Mouse (Mus musculus) midbrain, postnatal 0 days (tissue): ENCODE measurements around the gene Rapgef3. TPM values are rescaled to one million over a fixed set of nuclear protein-coding genes. Genes with fewer than 3 reads are reported as not detected.

Experiments used
- ATAC-seq: fragments of 200-750 bp; cut with Nextera tagmentation; 2 replicates; pipeline ENCODE4 v1.8.0; 2017; ENCODE audit warnings: moderate number of reproducible peaks, mild to moderate bottlenecking, moderate TSS enrichment, moderate library complexity; ENCODE audit not compliant: low FRiP score
- DNase-seq: peaks from one replicate; pipeline ENCODE4 v3.0.0-alpha.2; 2015; ENCODE audit warnings: low spot score
- H3K27ac ChIP-seq: fragments of 300-500 bp; sonication (generic); 2 replicates; pipeline ENCODE4 v1.5.1; 2014; ENCODE audit warnings: low read depth, mild to moderate bottlenecking, low read length, mixed read lengths
- H3K27me3 ChIP-seq: fragments of 300-500 bp; sonication (generic); 2 replicates; pipeline ENCODE4 v1.6.1; 2014; ENCODE audit warnings: low read length, control low read depth, mixed read lengths; ENCODE audit not compliant: insufficient read depth
- H3K36me3 ChIP-seq: fragments of 300-500 bp; sonication (generic); 2 replicates; pipeline ENCODE4 v1.6.1; 2014; ENCODE audit warnings: low read length, control low read depth, mixed read lengths; ENCODE audit not compliant: insufficient read depth
- H3K4me1 ChIP-seq: fragments of 300-500 bp; sonication (generic); 2 replicates; pipeline ENCODE4 v1.6.1; 2014; ENCODE audit warnings: mild to moderate bottlenecking, control low read depth, antibody characterized with exemption, low read length, mixed read lengths; ENCODE audit not compliant: insufficient read depth
- H3K4me2 ChIP-seq: fragments of 300-500 bp; sonication (generic); 2 replicates; pipeline ENCODE4 v1.6.1; 2014; ENCODE audit warnings: low read depth, mild to moderate bottlenecking, low read length, mixed read lengths; ENCODE audit not compliant: poor library complexity, severe bottlenecking
- H3K4me3 ChIP-seq: fragments of 300-500 bp; sonication (generic); 2 replicates; pipeline ENCODE4 v1.5.1; 2014; ENCODE audit warnings: low read depth, mild to moderate bottlenecking, low read length, moderate library complexity
- H3K9ac ChIP-seq: fragments of 300-500 bp; sonication (generic); replicated peaks from 2 replicates; pipeline ENCODE4 v1.6.1; 2014; ENCODE audit warnings: mild to moderate bottlenecking, low read length, moderate library complexity, mixed read lengths; ENCODE audit not compliant: poor library complexity, severe bottlenecking
- H3K9me3 ChIP-seq: fragments of 300-500 bp; sonication (generic); 2 replicates; pipeline ENCODE4 v1.6.1; 2016; ENCODE audit warnings: low read length, control low read depth
- CTCF ChIP-seq: IDR thresholded peaks from 2 replicates; pipeline ENCODE4 v1.5.1; 2016; ENCODE audit warnings: antibody characterized with exemption, mild to moderate bottlenecking
- WGBS: fragments of 180-500 bp; shearing (Covaris S2); extraction: QIAGEN DNeasy Blood & Tissue Kit; methylation state at CpG from one replicate; pipeline ENCODE4 v1.1.7; 2014; 5-methylcytosine and 5-hydroxymethylcytosine counted together
- polyA plus RNA-seq: library from polyadenylated mRNA; unstranded; fragments of >200 nt; fragmentation: Nextera tagmentation; extraction: Ambion mirVana; gene quantifications from 2 replicates; pipeline ENCODE4 v1.2.1, GENCODE M21; 2015
- total RNA-seq: library from RNA; depleted of rRNA; stranded (reverse); fragments of >200 nt; gene quantifications from 2 replicates; pipeline ENCODE4 v1.2.3, GENCODE M21; 2014

The Rapgef3 gene
- total and polyA plus RNA-seq, 2 experiments from 2014 or later = 16.5 to 34.9 TPM

GRCm38 (mm10) chr15:97798134-97798533, 30.4 kb upstream of the Rapgef3 start:
- DNase-seq (peak; percentile 80), ATAC-seq (peak; percentile 62)
- Histone ChIP-seq H3K4me3 (no peak overlapping the region), H3K4me1 (peaks cover 5% of the 10 kb centered on the region; the same call in 1 of the 2 replicates), H3K9ac (no peak overlapping the region), H3K27ac (peak overlapping the region; percentile 67), H3K36me3 (peaks cover 56% of the 10 kb centered on the region), H3K9me3 (no peaks in the 10 kb centered on the region), H3K4me2 (peak overlapping the region; percentile 21), H3K27me3 (no peaks in the 10 kb centered on the region)
- no peak for TF ChIP-seq CTCF
- 14% methylated on average over 17 of the region's 17 CpGs for WGBS

GRCm38 (mm10) chr15:97796674-97797310, 29.0 kb upstream of the Rapgef3 start:
- WGBS = 95% methylated on average over 17 of the region's 17 CpGs
- Histone ChIP-seq H3K4me2 (no peak overlapping the region), H3K36me3 (peaks cover 61% of the 10 kb centered on the region), H3K27me3 (no peaks in the 10 kb centered on the region), H3K9me3 (no peaks in the 10 kb centered on the region), H3K4me3 (no peak overlapping the region), H3K4me1 (peaks cover 5% of the 10 kb centered on the region; the same call in 1 of the 2 replicates), H3K9ac (no peak overlapping the region), H3K27ac (no peak overlapping the region)
- DNase-seq = no peak
- TF ChIP-seq CTCF = no peak
- no peak for ATAC-seq

GRCm38 (mm10) chr15:97795559-97796235, 27.9 kb upstream of the Rapgef3 start:
- no peaks in the 10 kb centered on the region for H3K9me3 ChIP-seq
- 95% methylated on average over 10 of the region's 10 CpGs for WGBS
- H3K27ac ChIP-seq = no peak overlapping the region
- H3K4me1 ChIP-seq = peaks cover 5% of the 10 kb centered on the region; the same call in 1 of the 2 replicates
- H3K4me2 ChIP-seq = no peak overlapping the region
- DNase-seq (no peak), ATAC-seq (no peak)
- H3K36me3 ChIP-seq = peaks cover 56% of the 10 kb centered on the region
- H3K4me3 ChIP-seq = no peak overlapping the region
- TF ChIP-seq CTCF = no peak
- H3K27me3 ChIP-seq = no peaks in the 10 kb centered on the region
- no peak overlapping the region for H3K9ac ChIP-seq

GRCm38 (mm10) chr15:97794268-97794667, 26.5 kb upstream of the Rapgef3 start:
- ATAC-seq = no peak
- Histone ChIP-seq H3K27ac (no peak overlapping the region), H3K4me3 (no peak overlapping the region), H3K4me1 (peaks cover 5% of the 10 kb centered on the region; the same call in 1 of the 2 replicates), H3K36me3 (peaks cover 53% of the 10 kb centered on the region), H3K9me3 (no peaks in the 10 kb centered on the region), H3K27me3 (no peaks in the 10 kb centered on the region), H3K9ac (no peak overlapping the region), H3K4me2 (no peak overlapping the region)
- no peak for DNase-seq
- peak; percentile 66 for TF ChIP-seq CTCF
- 72% methylated on average over 5 of the region's 5 CpGs for WGBS

GRCm38 (mm10) chr15:97793386-97794153, 25.8 kb upstream of the Rapgef3 start:
- Histone ChIP-seq H3K9ac (no peak overlapping the region), H3K4me1 (peaks cover 5% of the 10 kb centered on the region; the same call in 1 of the 2 replicates), H3K27ac (no peak overlapping the region), H3K4me2 (no peak overlapping the region), H3K9me3 (no peaks in the 10 kb centered on the region), H3K27me3 (no peaks in the 10 kb centered on the region), H3K36me3 (peaks cover 53% of the 10 kb centered on the region), H3K4me3 (no peak overlapping the region)
- WGBS = 90% methylated on average over 18 of the region's 18 CpGs
- TF ChIP-seq CTCF = no peak
- DNase-seq = no peak
- ATAC-seq = no peak
